Mouse (Mus musculus) thymus, postnatal 0 days (tissue): Measurements from ENCODE around the gene Scaf8. TPM values are rescaled to one million over a fixed set of nuclear protein-coding genes. Genes with fewer than 3 reads are reported as not detected.

Experiments
- DNase-seq: peaks from one replicate; pipeline ENCODE4 v3.0.0-alpha.2; 2015; ENCODE audit warnings: low spot score
- polyA plus RNA-seq: library from polyadenylated mRNA; unstranded; fragments of >200 nt; fragmentation: Nextera tagmentation; extraction: Ambion mirVana; gene quantifications from 2 replicates; pipeline ENCODE4 v1.2.1, GENCODE M21; 2015

Scaf8 gene
- polyA plus RNA-seq, 1 experiment from 2014 or later = 19.1 TPM

- no peak for DNase-seq
These were observed 132.0 kb downstream of the Scaf8 start for GRCm38 (mm10) chr17:3246665-3247370.

Other genes starting within 250 kb of the Scaf8 start
- 0.49 and 0.51 TPM in 2 replicates for gene Tiam2, start 211.6 kb downstream of the Scaf8 start, polyA plus RNA-seq